Mouse (Mus musculus): ENCODE results near the gene Sema4c. TPM values are rescaled to one million over a fixed set of nuclear protein-coding genes. Genes with fewer than 3 reads are reported as not detected.

Gene Sema4c
- polyA plus RNA-seq, 1 experiment from 2014 or later = 2.0 TPM

GRCm38 (mm10) chr1:36533546-36533945, 24.6 kb downstream of the Sema4c start:
- no peak overlapping the region for H3K27ac ChIP-seq (replicated peaks)
- no peaks in the 10 kb centered on the region for H3K9me3 ChIP-seq (replicated peaks)
- 73% methylated on average over 6 of the region's 6 CpGs for WGBS (ENCODE audit: insufficient replicate concordance)
- peaks cover 17% of the 10 kb centered on the region for H3K4me1 ChIP-seq (replicated peaks)
- ATAC-seq (ENCODE audit: insufficient read depth) = no peak
- no peak overlapping the region for H3K4me2 ChIP-seq
- no peaks in the 10 kb centered on the region for H3K36me3 ChIP-seq (replicated peaks)
- H3K4me3 ChIP-seq (replicated peaks) = no peak overlapping the region
- no peak overlapping the region for H3K9ac ChIP-seq
- no peaks in the 10 kb centered on the region for H3K27me3 ChIP-seq

- Histone ChIP-seq H3K27ac (replicated peaks) (no peak overlapping the region), H3K4me1 (replicated peaks) (peaks cover 14% of the 10 kb centered on the region), H3K4me3 (replicated peaks) (no peak overlapping the region), H3K9me3 (replicated peaks) (no peaks in the 10 kb centered on the region), H3K36me3 (replicated peaks) (no peaks in the 10 kb centered on the region), H3K27me3 (no peaks in the 10 kb centered on the region), H3K9ac (no peak overlapping the region), H3K4me2 (no peak overlapping the region)
- ATAC-seq (ENCODE audit: insufficient read depth) = no peak
- 91% methylated on average over 12 of the region's 12 CpGs for WGBS (ENCODE audit: insufficient replicate concordance)
Measured at GRCm38 (mm10) chr1:36531461-36531860, 26.7 kb downstream of the Sema4c start.

- no peaks in the 10 kb centered on the region for H3K27me3 ChIP-seq
- ATAC-seq (ENCODE audit: insufficient read depth) = no peak
- no peak overlapping the region for H3K27ac ChIP-seq (replicated peaks)
- peaks cover 13% of the 10 kb centered on the region for H3K4me1 ChIP-seq (replicated peaks)
- no peak overlapping the region for H3K9ac ChIP-seq
- 80% methylated on average over 7 of the region's 7 CpGs for WGBS (ENCODE audit: insufficient replicate concordance)
- no peak overlapping the region for H3K4me3 ChIP-seq (replicated peaks)
- no peak overlapping the region for H3K4me2 ChIP-seq
- peaks cover 4% of the 10 kb centered on the region; the same call in 1 of the 2 replicates for H3K36me3 ChIP-seq (replicated peaks)
- H3K9me3 ChIP-seq (replicated peaks) = no peaks in the 10 kb centered on the region
Measured at GRCm38 (mm10) chr1:36530962-36531361, 27.2 kb downstream of the Sema4c start.

DNA sequence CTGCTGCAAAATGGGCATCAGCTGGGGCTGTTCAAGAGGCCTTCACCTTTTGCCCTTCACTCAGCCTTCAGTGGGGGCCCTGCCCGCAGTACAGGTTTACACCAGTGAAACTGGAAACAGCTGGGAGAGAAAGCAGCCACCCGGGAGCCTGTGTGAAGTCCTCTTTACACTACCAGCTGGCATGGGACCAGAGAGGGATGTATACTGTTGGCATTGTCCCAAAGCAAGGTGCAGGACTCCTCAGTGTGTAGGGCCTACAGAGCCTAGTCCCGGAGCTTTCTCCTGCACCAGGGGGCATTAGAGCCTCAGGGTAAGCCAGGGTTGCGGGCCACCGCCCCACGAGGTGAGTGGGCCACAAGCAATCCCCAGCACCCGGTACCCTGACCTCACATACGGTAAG, 27.7 kb downstream of the Sema4c start:
- Histone ChIP-seq H3K27me3 (no peaks in the 10 kb centered on the region), H3K27ac (replicated peaks) (no peak overlapping the region), H3K36me3 (replicated peaks) (peaks cover 9% of the 10 kb centered on the region), H3K4me3 (replicated peaks) (no peak overlapping the region), H3K9ac (no peak overlapping the region), H3K4me2 (no peak overlapping the region), H3K9me3 (replicated peaks) (no peaks in the 10 kb centered on the region), H3K4me1 (replicated peaks) (peaks cover 15% of the 10 kb centered on the region)
- ATAC-seq (ENCODE audit: insufficient read depth) = no peak
- 77% methylated on average over 8 of the region's 8 CpGs for WGBS (ENCODE audit: insufficient replicate concordance)

DNA sequence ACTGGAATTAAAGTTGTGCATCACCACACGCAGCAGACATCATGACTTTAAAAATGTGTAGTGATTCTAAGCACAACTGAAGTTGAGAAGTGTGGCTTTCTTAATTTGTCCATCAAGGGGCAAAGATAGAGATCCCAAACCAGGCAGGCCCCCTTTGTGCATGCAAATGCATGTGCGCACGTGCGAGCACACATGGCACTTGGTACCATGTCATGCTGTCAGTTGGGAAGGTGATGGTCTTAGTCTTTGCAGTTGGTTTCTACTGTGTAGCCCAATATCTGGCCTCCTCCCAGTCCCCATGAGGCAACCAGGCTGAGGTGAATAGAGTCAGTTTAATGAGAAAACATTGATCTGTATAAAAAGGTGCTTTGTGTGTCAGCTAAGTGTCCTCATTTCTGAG, 28.3 kb downstream of the Sema4c start:
- 79% methylated on average over 4 of the region's 4 CpGs for WGBS (ENCODE audit: insufficient replicate concordance)
- ATAC-seq (ENCODE audit: insufficient read depth) = no peak

DNA sequence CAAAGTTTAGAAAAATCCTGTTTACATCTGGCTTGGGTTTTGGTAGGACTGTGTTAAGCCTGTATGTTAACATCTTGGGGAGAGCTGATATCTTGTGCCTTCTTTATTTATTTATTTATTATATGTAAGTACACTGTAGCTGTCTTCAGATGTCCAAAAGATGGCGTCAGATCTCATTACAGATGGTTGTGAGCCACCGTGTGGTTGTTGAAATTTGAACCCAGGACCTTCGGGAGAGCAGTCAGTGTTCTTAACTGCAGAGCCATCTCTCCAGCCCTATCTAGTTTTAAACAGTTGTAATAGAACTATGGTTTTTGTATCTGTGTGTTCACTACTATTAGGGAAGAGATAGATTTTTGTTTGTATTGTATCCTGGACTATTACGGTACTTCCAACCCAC, 28.9 kb downstream of the Sema4c start:
- no peak overlapping the region for H3K27ac ChIP-seq (replicated peaks)
- WGBS (ENCODE audit: insufficient replicate concordance) = 76% methylated on average over 4 of the region's 4 CpGs
- ATAC-seq (ENCODE audit: insufficient read depth) = no peak
- H3K4me1 ChIP-seq (replicated peaks) = peaks cover 15% of the 10 kb centered on the region
- peaks cover 18% of the 10 kb centered on the region for H3K36me3 ChIP-seq (replicated peaks)
- H3K9me3 ChIP-seq (replicated peaks) = no peaks in the 10 kb centered on the region
- no peaks in the 10 kb centered on the region for H3K27me3 ChIP-seq
- no peak overlapping the region for H3K4me2 ChIP-seq
- no peak overlapping the region for H3K9ac ChIP-seq
- H3K4me3 ChIP-seq (replicated peaks) = no peak overlapping the region

More for the DNA sequence above, 28.3 kb downstream of the Sema4c start:
- peaks cover 15% of the 10 kb centered on the region for H3K36me3 ChIP-seq (replicated peaks)
- no peaks in the 10 kb centered on the region for H3K9me3 ChIP-seq (replicated peaks)
- no peak overlapping the region for H3K27ac ChIP-seq (replicated peaks)
- no peaks in the 10 kb centered on the region for H3K27me3 ChIP-seq
- peaks cover 15% of the 10 kb centered on the region for H3K4me1 ChIP-seq (replicated peaks)
- H3K9ac ChIP-seq = no peak overlapping the region
- H3K4me2 ChIP-seq = no peak overlapping the region
- H3K4me3 ChIP-seq (replicated peaks) = no peak overlapping the region

GRCm38 (mm10) chr1:36528351-36528750, 29.8 kb downstream of the Sema4c start:
- Histone ChIP-seq H3K27ac (replicated peaks) (no peak overlapping the region), H3K4me1 (replicated peaks) (peaks cover 15% of the 10 kb centered on the region), H3K4me3 (replicated peaks) (no peak overlapping the region), H3K4me2 (no peak overlapping the region), H3K9ac (no peak overlapping the region), H3K36me3 (replicated peaks) (peaks cover 25% of the 10 kb centered on the region), H3K9me3 (replicated peaks) (no peaks in the 10 kb centered on the region), H3K27me3 (no peaks in the 10 kb centered on the region)
- WGBS (ENCODE audit: insufficient replicate concordance) = 36% methylated on average over 1 of the region's 1 CpGs
- ATAC-seq (ENCODE audit: insufficient read depth) = no peak

- Histone ChIP-seq H3K9me3 (replicated peaks) (no peaks in the 10 kb centered on the region), H3K27ac (replicated peaks) (no peak overlapping the region), H3K36me3 (replicated peaks) (peaks cover 40% of the 10 kb centered on the region), H3K4me3 (replicated peaks) (no peak overlapping the region), H3K9ac (no peak overlapping the region), H3K4me2 (no peak overlapping the region), H3K4me1 (replicated peaks) (peaks cover 15% of the 10 kb centered on the region), H3K27me3 (no peaks in the 10 kb centered on the region)
- WGBS (ENCODE audit: insufficient replicate concordance) = 81% methylated on average over 10 of the region's 10 CpGs
- no peak for ATAC-seq (ENCODE audit: insufficient read depth)
Measured at GRCm38 (mm10) chr1:36526903-36527302, 31.2 kb downstream of the Sema4c start.

DNA sequence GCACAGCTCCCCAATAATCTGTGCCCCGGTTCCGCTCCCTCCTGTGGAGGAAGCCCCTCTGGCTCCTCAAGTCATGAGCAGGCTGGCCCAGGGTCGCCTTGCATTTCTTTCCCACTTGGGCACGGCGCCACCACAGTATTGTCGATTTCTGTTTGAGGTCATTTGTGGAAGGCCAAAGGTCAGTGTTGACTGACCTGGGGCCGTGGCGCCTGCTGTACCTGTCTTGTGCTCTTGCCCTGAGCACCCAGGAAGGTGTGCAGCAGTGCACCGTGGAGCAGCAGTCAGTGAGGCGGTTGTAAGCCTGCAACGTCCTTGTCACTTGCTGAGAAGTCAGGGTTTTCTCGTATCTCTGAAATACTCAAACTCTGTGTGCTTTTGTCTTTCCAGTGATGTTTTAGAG, 32.4 kb downstream of the Sema4c start:
- Histone ChIP-seq H3K9ac (no peak overlapping the region), H3K4me1 (replicated peaks) (peaks cover 15% of the 10 kb centered on the region), H3K36me3 (replicated peaks) (peaks cover 51% of the 10 kb centered on the region), H3K4me2 (no peak overlapping the region), H3K27ac (replicated peaks) (no peak overlapping the region), H3K9me3 (replicated peaks) (no peaks in the 10 kb centered on the region), H3K4me3 (replicated peaks) (no peak overlapping the region), H3K27me3 (no peaks in the 10 kb centered on the region)
- no peak for ATAC-seq (ENCODE audit: insufficient read depth)
- WGBS (ENCODE audit: insufficient replicate concordance) = 81% methylated on average over 12 of the region's 12 CpGs

DNA sequence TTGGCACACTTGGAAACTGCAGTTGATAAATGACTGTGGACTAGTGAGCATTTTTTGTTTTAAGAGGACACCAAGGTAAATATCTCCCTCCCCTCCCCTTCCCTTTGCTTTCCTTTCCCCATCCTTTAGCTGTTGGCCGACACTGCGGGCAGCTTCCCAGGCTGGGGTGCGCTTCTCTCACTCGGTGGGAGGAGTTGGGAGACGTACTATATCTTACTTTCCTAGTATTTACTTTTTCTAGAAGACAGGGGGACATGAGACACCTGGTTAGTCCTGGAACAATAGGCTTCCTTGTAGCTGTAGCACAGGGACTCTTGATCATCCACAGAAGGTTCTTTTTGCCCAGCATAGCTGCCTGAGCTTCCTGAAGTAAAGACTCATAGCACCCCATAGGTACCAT, 34.1 kb downstream of the Sema4c start:
- H3K27ac ChIP-seq (replicated peaks) = no peak overlapping the region
- H3K36me3 ChIP-seq (replicated peaks) = peaks cover 64% of the 10 kb centered on the region
- 82% methylated on average over 5 of the region's 5 CpGs for WGBS (ENCODE audit: insufficient replicate concordance)
- H3K4me1 ChIP-seq (replicated peaks) = peaks cover 15% of the 10 kb centered on the region
- H3K9ac ChIP-seq = no peak overlapping the region
- H3K4me3 ChIP-seq (replicated peaks) = no peak overlapping the region
- H3K27me3 ChIP-seq = no peaks in the 10 kb centered on the region
- no peak for ATAC-seq (ENCODE audit: insufficient read depth)
- H3K4me2 ChIP-seq = no peak overlapping the region
- no peaks in the 10 kb centered on the region for H3K9me3 ChIP-seq (replicated peaks)

DNA sequence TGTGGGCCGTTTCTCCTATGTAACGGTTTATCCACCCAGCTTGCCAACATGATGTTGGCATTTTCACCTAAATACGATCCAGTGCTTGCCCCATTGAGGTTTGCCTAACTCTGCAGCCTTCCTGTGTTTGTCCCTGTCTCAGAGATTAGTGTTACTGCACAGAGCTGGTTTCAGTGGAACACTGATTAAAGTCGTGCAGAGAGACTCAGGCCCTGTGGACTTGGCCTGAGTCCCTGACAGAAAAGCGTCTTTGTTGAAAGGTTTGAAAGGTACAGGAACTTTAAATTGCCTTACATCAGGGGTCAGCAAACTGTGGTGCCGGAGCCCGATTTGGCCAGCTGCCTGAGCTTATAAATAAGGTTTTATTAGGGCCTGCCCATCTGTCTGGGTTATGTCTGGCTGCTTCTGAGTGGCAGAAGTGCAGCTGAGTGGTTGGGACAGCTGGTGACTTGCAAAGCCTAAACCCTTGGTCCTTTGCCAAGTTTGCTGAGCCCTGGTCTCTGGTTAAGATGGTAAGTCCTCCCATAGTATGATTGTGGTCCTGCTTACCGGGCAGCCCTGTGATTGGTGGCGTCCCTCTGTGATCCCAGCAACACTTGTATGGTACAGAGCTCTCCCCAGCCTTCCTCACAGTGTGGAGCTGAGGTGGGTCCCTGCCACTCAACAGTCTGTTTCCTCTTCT, 34.7 kb downstream of the Sema4c start:
- H3K4me2 ChIP-seq = no peak overlapping the region
- H3K27ac ChIP-seq (replicated peaks) = no peak overlapping the region
- no peak overlapping the region for H3K4me3 ChIP-seq (replicated peaks)
- no peak overlapping the region for H3K9ac ChIP-seq
- peaks cover 70% of the 10 kb centered on the region for H3K36me3 ChIP-seq (replicated peaks)
- H3K9me3 ChIP-seq (replicated peaks) = no peaks in the 10 kb centered on the region
- ATAC-seq (ENCODE audit: insufficient read depth) = no peak
- H3K4me1 ChIP-seq (replicated peaks) = peaks cover 15% of the 10 kb centered on the region
- H3K27me3 ChIP-seq = no peaks in the 10 kb centered on the region
- 79% methylated on average over 9 of the region's 9 CpGs for WGBS (ENCODE audit: insufficient replicate concordance)

DNA sequence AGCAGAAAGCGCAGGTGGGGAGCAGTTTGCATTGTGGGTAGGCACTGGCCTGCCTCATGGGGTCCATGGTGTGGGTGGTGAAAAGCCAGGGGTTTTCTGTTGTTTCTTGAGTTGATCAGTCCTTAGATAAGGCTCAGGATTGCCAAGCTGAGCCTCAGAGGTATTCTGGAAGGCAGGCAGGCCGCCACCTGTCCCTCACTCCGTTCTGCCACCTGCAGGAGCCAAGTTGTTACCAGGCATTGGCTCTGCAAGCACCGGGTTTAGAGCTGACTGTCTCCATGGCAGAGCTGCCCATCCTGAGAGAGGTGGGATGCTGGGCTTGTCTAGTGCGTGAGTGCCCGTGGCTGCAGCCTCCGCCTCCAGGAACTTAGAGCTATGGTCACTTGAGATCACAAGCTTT, 35.9 kb downstream of the Sema4c start:
- ATAC-seq (ENCODE audit: insufficient read depth) = no peak
- Histone ChIP-seq H3K4me2 (no peak overlapping the region), H3K4me1 (replicated peaks) (peaks cover 10% of the 10 kb centered on the region; the same call in 1 of the 2 replicates), H3K4me3 (replicated peaks) (no peak overlapping the region), H3K27me3 (no peaks in the 10 kb centered on the region), H3K27ac (replicated peaks) (no peak overlapping the region), H3K9ac (no peak overlapping the region), H3K9me3 (replicated peaks) (no peaks in the 10 kb centered on the region), H3K36me3 (replicated peaks) (peaks cover 75% of the 10 kb centered on the region)
- WGBS (ENCODE audit: insufficient replicate concordance) = 85% methylated on average over 7 of the region's 7 CpGs
